Mouse (Mus musculus) heart, adult 2 months (tissue): ENCODE results near the gene Col16a1. TPM values are rescaled to one million over a fixed set of nuclear protein-coding genes. Genes with fewer than 3 reads are reported as not detected.

ENCODE experiments used
- DNase-seq, 2 experiments: peaks; one replicate each; pipeline ENCODE4 v3.0.0; 2021
- H3K27ac ChIP-seq: fragments of 200-600 bp; 2 replicates; pipeline ENCODE4 v1.8.1; 2022
- H3K27me3 ChIP-seq: fragments of 200-500 bp; 2 replicates; pipeline ENCODE4 v1.6.1; 2012; ENCODE audit warnings: mild to moderate bottlenecking, low read length, inconsistent platforms, mixed read lengths; ENCODE audit not compliant: control insufficient read depth, insufficient read depth
- H3K36me3 ChIP-seq: fragments of 200-500 bp; 2 replicates; pipeline ENCODE4 v1.6.1; 2012; ENCODE audit warnings: low read length, inconsistent platforms; ENCODE audit not compliant: control insufficient read depth, insufficient read depth
- H3K4me1 ChIP-seq: fragments of 200-500 bp; 2 replicates; pipeline ENCODE4 v1.6.1; 2011; ENCODE audit warnings: low read length; ENCODE audit not compliant: control insufficient read depth, insufficient read depth
- H3K4me3 ChIP-seq: fragments of 200-600 bp; 2 replicates; pipeline ENCODE4 v1.8.1; 2022
- H3K79me2 ChIP-seq: fragments of 200-500 bp; replicated peaks from 2 replicates; pipeline ENCODE4 v1.6.1; 2012; ENCODE audit warnings: mild to moderate bottlenecking, inconsistent platforms, low read length, moderate library complexity, mixed read lengths; ENCODE audit not compliant: control insufficient read depth, insufficient read depth
- H3K9ac ChIP-seq: fragments of 200-500 bp; 2 replicates; pipeline ENCODE4 v1.6.1; 2012; ENCODE audit warnings: low read depth, mild to moderate bottlenecking, control low read depth, inconsistent platforms, low read length, mixed read lengths
- CTCF ChIP-seq: fragments of 200-600 bp; IDR thresholded peaks from 2 replicates; pipeline ENCODE4 v1.8.1; 2022; ENCODE audit warnings: antibody characterized with exemption, mild to moderate bottlenecking, moderate library complexity
- EP300 ChIP-seq: fragments of 200-500 bp; IDR thresholded peaks from 2 replicates; pipeline ENCODE4 v1.6.1; 2011; ENCODE audit warnings: low read depth, low read length, control low read depth; ENCODE audit not compliant: insufficient read depth
- POLR2A ChIP-seq: fragments of 200-500 bp; IDR thresholded peaks from 2 replicates; pipeline ENCODE4 v1.6.1; 2011; ENCODE audit warnings: mild to moderate bottlenecking, low read depth, low read length, control low read depth; ENCODE audit not compliant: insufficient read depth
- WGBS: fragments of 180-500 bp; shearing (Covaris S2); methylation state at CpG from one replicate; pipeline ENCODE4 v1.1.7; 2018; 5-methylcytosine and 5-hydroxymethylcytosine counted together
- intact Hi-C: fragments of 180-260 bp; cut with DNase I; formaldehyde crosslinking; loops from one replicate; pipeline ENCODE4 v1.15.1; 2025
- polyA plus RNA-seq: library from polyadenylated mRNA; depleted of rRNA; stranded (reverse); fragments of >200 nt; gene quantifications from 2 replicates; pipeline ENCODE4 v1.2.3, GENCODE M21; 2012
- total RNA-seq, 2 experiments: library from RNA; stranded (reverse); gene quantifications; 2 replicates each; pipeline ENCODE4 v1.2.3; 2021

Gene Col16a1
- total and polyA plus RNA-seq, 3 experiments, result 5.0 to 8.4 (median 5.5) TPM

GRCm38 (mm10) chr4:130120752-130121151 is 73.1 kb downstream of the Col16a1 start:
- H3K4me1 ChIP-seq, result no peaks in the 10 kb centered on the region
- no peak overlapping the region for H3K27ac ChIP-seq
- no peak overlapping the region for H3K4me3 ChIP-seq
- WGBS, result 46% methylated on average over 4 of the region's 4 CpGs
- H3K9ac ChIP-seq, result no peak overlapping the region
- H3K27me3 ChIP-seq, result no peaks in the 10 kb centered on the region
- peaks cover 5% of the 10 kb centered on the region for H3K79me2 ChIP-seq
- TF ChIP-seq CTCF (no peak), EP300 (no peak), POLR2A (no peak)
- DNase-seq, result no peak
- H3K36me3 ChIP-seq, result no peaks in the 10 kb centered on the region
- intact Hi-C loops, result no loop called here

GRCm38 (mm10) chr4:130121560-130121959 is 73.9 kb downstream of the Col16a1 start:
- DNase-seq, result no peak
- H3K79me2 ChIP-seq, result 0 out of 2 replicates have a peak, but pooled peaks cover 2% of the 10 kb centered on the region
- intact Hi-C loops, result no loop called here
- WGBS, result 84% methylated on average over 8 of the region's 8 CpGs
- no peak overlapping the region for H3K9ac ChIP-seq
- no peaks in the 10 kb centered on the region for H3K36me3 ChIP-seq
- no peak for TF ChIP-seq EP300
- TF ChIP-seq POLR2A, result no peak
- TF ChIP-seq CTCF, result no peak
- H3K27ac ChIP-seq, result no peak overlapping the region
- H3K4me1 ChIP-seq, result no peaks in the 10 kb centered on the region
- no peaks in the 10 kb centered on the region for H3K27me3 ChIP-seq
- no peak overlapping the region for H3K4me3 ChIP-seq

DNA sequence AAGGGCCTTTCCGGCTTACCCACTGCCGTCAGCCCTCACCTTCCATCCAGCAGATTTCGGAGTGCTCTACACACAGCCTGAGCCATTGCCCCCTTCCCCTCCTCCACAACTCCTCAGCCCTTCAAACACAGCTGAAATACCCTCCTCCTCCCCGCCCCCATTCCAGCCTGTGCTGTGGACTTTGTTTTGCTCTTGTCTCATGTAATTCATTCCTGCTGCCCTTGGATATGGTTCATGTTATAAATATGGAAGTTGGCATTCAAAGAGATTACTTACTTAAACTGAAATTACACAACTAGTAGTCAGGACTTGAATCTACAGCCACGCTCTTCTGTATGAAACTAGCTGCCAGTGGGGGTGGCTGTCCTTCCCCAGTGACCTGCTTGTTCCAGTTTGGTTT is 75.4 kb downstream of the Col16a1 start:
- Histone ChIP-seq H3K9ac (no peak overlapping the region), H3K4me1 (no peaks in the 10 kb centered on the region), H3K4me3 (no peak overlapping the region), H3K27me3 (no peaks in the 10 kb centered on the region), H3K27ac (no peak overlapping the region), H3K36me3 (no peaks in the 10 kb centered on the region), H3K79me2 (no peaks in the 10 kb centered on the region)
- 91% methylated on average over 5 of the region's 5 CpGs for WGBS
- no peak for DNase-seq
- no peak for TF ChIP-seq EP300
- TF ChIP-seq CTCF, result no peak
- TF ChIP-seq POLR2A, result no peak
- intact Hi-C loops, result no loop called here

DNA sequence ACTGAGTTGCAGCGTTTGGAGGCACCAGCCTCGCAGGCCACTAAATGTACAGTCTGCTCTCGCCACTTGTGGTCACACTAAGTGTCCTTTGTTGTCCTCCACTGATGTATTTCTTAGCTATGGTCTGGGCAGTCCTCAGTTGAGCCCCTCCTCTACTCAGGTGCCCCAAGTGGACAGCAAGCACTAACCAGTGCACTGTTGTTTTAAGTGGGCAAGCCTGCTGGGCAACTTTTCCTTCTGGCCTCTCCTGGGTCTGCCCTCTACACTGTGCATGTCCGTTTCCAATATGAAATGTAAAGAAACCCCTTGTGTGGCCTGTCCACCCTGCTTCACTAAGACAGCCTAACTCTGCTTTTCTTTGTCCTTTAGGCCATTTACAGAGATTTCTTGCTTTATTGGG is 76.5 kb downstream of the Col16a1 start:
- H3K79me2 ChIP-seq, result no peaks in the 10 kb centered on the region
- no peaks in the 10 kb centered on the region for H3K4me1 ChIP-seq
- no peak overlapping the region for H3K9ac ChIP-seq
- no peaks in the 10 kb centered on the region for H3K27me3 ChIP-seq
- TF ChIP-seq POLR2A (no peak), CTCF (no peak), EP300 (no peak)
- no peaks in the 10 kb centered on the region for H3K36me3 ChIP-seq
- no peak overlapping the region for H3K27ac ChIP-seq
- DNase-seq, result no peak
- no peak overlapping the region for H3K4me3 ChIP-seq
- intact Hi-C loops, result no loop called here
- WGBS, result 96% methylated on average over 4 of the region's 4 CpGs

- Histone ChIP-seq H3K79me2 (no peaks in the 10 kb centered on the region), H3K4me3 (no peak overlapping the region), H3K4me1 (no peaks in the 10 kb centered on the region), H3K36me3 (no peaks in the 10 kb centered on the region), H3K9ac (no peak overlapping the region), H3K27ac (no peak overlapping the region), H3K27me3 (no peaks in the 10 kb centered on the region)
- WGBS, result 84% methylated on average over 6 of the region's 6 CpGs
- TF ChIP-seq POLR2A (no peak), CTCF (no peak), EP300 (no peak)
- no peak for DNase-seq
- intact Hi-C loops, result no loop called here
Observed at GRCm38 (mm10) chr4:130125164-130125563, 77.5 kb downstream of the Col16a1 start.

DNA sequence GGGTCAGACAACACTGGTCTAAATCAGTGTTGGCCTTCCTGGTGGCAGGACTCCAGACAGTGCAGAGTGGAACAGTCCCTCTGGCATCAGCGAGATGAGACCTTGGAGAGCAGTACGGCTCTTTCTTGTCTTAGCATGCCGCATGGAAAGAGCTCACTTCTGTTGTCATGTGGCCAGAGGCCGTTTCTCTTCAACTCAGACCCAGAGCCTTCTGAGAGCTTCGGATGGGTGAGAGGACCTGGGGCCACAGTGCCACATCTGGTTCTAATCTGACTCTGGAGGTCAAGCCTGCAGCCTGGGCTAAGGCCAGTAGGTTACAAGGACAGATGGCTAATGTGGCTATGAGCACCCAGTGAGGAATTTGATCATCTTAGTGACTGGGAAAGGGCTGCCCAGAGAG is 78.3 kb downstream of the Col16a1 start:
- no peak for DNase-seq
- Histone ChIP-seq H3K27ac (no peak overlapping the region), H3K9ac (no peak overlapping the region), H3K27me3 (no peaks in the 10 kb centered on the region), H3K4me3 (no peak overlapping the region), H3K36me3 (no peaks in the 10 kb centered on the region), H3K79me2 (no peaks in the 10 kb centered on the region), H3K4me1 (no peaks in the 10 kb centered on the region)
- WGBS, result 72% methylated on average over 5 of the region's 5 CpGs
- TF ChIP-seq POLR2A, result no peak
- no peak for TF ChIP-seq CTCF
- TF ChIP-seq EP300, result no peak
- intact Hi-C loops, result no loop called here

GRCm38 (mm10) chr4:130128907-130129306 is 81.3 kb downstream of the Col16a1 start:
- 81% methylated on average over 5 of the region's 5 CpGs for WGBS
- intact Hi-C loops, result no loop called here
- Histone ChIP-seq H3K79me2 (no peaks in the 10 kb centered on the region), H3K9ac (no peak overlapping the region), H3K36me3 (no peaks in the 10 kb centered on the region), H3K27ac (no peak overlapping the region), H3K27me3 (no peaks in the 10 kb centered on the region), H3K4me3 (no peak overlapping the region), H3K4me1 (no peaks in the 10 kb centered on the region)
- TF ChIP-seq EP300 (no peak), POLR2A (no peak), CTCF (no peak)
- no peak for DNase-seq
